Mouse (Mus musculus) heart, adult 18-20 months (tissue): ENCODE measurements at regions not wholly inside any gene's neighbourhood (a gene's known extent, or its start where the extent isn't known, plus 50 kb on each side); places are given as distances from the start of the nearest gene placed in this dataset.

Experiments used
- DNase-seq, 2 experiments: peaks; one replicate each; pipeline ENCODE4 v3.0.0; 2021 to 2022; ENCODE audit warnings: mixed read lengths in 1 of 2

DNA sequence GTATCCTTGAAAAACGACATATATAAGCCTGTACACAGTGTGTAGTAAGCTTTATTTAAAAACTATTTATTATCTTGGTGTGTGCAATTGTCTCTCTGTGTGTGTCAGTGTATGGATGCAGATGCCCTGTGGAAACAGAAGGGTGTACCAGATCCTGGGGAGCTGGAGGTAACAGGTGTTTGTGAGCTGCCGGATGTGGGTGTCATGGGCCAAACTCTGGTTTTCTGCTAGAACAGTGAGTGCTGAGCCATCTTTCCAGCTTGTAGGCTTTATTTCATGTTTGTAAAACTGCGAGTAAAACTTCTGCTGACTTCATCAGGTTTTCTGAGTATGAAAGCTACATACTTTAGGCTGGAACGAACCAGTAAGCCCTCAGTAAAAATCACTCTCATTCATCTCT lies 322.3 kb upstream of the Gm5148 start:
- no peak for DNase-seq

DNA sequence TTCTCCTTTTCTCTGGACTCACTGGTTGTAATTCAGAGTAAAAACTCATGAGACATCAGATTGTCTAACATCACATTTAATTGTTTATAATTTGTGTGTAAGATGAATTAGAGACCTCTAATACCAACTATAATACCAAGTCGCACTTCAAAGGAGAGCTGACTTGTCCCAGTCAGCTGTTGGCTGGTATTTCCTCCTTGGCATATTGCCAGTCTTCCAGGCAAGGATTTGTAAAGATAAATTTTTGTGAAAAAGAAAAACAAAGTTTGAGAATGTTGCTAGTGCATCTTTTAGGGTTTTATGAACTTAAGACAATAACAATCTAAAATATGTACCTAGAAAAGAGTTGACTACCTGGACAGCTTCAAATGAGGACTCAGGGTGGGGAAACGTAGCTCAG lies 321.7 kb upstream of the Gm5148 start:
- no peak for DNase-seq

DNA sequence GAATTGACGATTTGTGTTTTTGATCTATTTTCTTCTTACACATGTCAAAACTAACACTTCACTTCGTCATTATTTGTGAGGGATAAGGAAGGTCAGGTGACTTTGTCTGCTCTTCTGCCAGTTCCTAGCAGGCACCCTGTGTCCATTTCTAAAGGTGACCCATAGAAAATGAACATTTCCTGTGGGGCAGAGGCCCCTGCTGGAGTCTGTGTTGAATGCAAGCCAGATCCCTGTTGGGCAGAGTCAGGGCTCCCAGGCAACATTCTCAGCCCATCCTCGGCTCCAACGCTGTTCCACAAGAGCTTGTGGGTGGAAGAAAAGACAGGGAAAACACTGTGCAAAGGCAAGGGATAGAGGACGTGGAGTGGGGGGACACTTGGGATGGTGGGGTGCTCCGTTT lies 321.2 kb upstream of the Gm5148 start:
- DNase-seq = no peak

DNA sequence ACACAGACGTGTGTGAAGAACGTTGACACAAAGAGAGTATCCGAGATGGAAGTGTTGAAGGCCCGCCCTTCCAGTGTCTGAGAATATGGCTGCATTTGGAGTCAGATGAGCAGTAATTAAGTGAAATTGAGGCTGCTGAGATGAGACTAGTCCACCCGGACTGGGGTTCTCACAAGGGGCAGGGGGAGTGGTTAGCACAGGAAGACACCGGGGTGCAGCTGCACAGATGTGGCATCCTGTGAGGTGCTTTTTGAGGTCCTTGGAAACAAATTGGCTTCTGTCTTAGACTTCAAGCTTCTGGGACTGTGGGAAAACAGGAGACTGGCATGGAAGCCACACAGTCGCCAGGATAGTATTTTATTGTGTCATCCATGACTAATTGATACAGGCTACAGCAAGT lies 320.0 kb upstream of the Gm5148 start:
- no peak for DNase-seq

DNA sequence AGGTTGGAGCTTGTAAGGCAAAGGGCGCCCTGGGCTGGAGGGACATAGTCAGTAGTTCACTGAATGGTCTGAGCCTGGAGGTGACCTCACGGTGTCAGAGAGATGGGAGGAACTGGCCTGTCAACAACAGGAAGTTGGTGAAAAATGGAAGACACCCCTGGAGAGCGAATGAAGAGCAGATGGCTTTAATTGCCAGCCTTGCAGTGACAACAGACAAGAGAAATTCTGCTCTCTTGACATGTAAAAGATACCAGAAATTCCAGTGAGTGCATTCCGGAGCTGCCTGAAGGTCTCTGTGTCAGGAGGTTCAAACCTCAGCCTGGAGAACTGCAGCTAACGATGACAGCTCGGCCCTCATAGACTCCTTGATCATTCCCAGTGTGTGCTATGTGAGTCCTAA lies 318.3 kb upstream of the Gm5148 start:
- peak in 1 of 2 experiments; percentile 17 for DNase-seq

DNA sequence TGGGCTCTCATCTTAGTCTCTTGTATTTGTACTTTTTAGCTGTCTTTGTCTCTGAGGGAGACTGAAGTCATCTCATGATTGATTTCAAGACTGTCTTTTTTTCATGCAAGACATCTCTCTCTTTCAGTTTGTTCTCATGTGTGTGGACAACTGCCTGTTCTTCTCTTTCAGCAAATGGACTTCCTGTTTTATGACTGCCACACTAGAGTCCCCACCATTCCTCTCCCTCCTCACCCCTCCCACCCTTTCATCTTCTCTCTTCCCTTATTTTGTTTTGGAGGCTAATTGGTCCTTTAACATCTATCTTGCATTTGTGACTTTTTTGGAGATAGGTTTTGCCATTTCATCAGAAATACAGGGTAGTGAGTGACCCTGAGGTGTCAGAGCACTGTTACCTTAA lies 311.8 kb upstream of the Gm5148 start:
- no peak for DNase-seq

DNA sequence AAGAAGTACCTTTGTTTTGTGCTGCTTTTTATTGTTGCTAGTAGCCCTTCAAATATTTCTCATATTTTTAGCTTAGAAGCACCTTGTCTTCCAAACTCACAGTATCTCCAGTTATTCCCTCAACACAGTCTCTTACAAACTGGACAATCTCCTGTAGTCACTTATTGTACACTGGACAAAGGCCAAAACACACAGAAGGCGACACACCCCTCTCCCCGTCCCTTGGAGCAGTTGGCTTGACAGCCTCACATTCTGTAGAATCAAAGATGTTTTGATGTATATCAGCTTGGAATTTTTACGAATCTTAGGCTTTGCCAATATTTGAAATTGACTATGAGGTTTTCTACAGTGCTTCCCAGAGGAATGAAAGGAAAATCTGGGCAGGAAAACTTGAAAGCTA lies 309.8 kb upstream of the Gm5148 start:
- DNase-seq = no peak

DNA sequence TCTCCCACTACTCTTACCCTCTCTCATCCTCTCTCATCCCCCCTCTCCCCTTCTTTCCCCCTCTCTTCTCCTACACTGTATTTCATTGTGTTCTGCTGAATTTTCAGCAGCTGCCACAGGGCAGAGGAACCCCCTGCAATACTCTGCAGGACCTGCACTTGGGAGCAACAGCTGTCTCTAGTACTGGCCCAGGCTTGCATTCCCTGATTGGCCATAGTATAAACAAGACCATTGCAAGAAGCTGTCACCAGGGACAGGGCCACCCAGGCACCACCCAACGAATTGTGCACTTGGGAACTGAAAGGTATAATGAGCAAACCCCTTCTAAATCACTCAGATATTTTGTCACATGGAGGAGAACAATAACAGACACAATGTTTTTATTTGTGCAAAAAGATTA lies 290.5 kb upstream of the Gm5148 start:
- no peak for DNase-seq

DNA sequence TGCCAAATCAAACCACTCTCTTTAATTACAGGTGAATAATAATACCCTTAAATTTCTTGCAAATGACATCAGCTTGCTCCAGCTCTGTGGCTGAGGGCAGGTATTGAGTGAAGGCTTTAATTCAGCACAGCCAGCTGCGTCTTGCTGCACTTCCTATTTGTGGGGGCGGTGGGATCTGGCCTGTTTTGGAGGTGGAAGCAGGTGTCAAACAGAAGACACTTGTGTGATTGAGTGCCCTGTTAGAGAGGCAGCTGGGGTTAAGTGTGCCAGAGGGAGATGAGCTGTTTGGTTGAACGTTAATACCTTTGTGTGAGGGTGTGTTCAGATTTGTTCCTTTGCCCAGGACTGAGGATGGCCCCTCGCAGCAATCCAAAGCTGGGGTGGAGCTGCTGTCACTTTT lies 284.9 kb upstream of the Gm5148 start:
- no peak for DNase-seq

DNA sequence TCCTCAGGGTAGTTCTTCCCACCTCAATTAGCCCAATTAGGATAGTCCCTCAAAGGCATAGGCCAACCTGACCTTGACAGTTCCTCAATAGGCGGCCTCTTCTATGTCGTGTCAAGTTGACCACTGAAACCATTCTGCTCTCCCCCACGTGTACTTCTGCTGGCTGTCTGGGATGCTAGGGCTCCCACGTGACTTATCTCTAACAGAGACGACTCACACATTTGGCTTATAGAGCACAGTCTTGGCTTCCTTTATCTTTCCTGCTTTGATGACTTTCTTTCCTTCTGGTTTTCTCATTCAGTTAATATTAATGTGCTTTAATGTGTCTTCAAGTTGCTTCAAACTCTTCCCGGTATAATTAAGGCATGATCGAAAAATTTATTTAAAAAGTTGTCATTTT lies 284.0 kb upstream of the Gm5148 start:
- no peak for DNase-seq

DNA sequence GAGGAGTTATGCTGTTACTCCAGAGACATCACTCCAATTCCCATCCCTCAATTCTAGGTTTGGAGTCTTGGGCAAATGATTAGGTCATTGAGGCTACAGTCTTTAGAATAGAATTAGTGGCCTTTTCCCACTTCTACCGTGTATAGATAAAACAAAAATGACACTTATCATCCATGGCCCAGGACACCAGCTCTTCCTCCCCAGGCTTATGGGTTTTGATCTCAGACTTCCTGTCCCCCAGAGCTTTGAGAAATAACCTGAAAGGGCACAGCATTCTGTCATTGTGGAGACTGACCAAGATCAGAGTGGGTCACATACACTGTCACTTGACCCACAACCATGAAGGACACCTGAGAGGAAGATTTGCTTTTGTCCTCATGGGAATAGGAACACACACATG lies 283.3 kb upstream of the Gm5148 start:
- DNase-seq = no peak

DNA sequence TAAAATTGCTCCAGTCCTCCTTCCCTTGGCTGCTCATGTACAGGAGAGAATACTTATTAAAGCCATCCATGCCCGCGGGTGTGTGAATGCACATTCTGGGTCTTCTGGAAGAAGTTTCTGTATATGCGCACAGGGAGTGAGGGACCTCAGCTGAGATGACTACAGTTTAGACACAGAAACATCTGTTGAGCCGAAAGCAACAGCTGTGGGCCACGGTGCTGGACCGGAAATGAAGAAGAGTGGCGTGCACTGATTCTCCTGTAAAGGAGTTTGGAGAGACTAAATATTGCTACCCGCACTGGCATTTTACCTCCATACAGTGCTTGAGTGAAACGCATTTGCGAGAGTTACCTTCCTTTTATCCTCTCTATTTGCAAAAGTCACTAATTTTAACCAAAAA lies 278.0 kb upstream of the Gm5148 start:
- peak in 1 of 2 experiments; percentile 19 for DNase-seq

DNA sequence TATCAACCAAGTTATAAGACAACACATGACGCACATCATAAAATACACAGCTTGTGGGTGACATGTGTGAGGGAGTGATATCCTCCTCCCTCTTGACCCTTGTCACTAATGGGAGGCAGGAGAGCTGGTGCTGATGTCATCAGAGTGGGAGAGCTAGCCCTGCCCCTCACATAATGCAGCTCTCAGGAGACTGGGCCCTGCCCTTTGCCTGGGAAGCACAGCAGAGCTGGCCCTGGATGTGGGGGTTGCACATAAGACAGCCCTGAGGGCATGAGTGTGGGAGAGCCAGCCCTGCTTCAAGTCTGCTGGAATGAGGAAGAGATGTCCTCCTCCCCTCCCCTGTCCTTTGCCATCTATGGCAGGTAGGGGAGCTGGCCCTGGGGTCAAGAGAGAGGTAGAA lies 275.5 kb upstream of the Gm5148 start:
- DNase-seq = no peak

DNA sequence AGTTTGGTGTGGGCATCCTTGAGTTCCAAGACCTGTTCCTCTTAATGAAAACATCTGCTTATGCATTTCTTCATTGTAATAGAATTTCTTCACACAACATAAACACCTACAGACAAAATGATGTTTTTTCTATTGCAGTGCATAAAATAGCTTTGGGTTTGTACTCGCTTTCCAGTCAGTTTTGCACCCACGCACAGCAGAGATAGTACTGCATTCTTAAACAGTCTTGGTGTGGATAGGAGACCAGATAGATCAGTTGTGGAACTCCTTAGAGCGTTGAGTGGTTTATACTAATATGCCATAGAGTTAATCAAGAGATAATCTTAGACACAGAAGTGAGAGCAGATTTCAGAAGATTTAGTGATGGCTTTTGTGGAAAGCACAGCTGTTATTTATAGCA lies 273.7 kb upstream of the Gm5148 start:
- no peak for DNase-seq

DNA sequence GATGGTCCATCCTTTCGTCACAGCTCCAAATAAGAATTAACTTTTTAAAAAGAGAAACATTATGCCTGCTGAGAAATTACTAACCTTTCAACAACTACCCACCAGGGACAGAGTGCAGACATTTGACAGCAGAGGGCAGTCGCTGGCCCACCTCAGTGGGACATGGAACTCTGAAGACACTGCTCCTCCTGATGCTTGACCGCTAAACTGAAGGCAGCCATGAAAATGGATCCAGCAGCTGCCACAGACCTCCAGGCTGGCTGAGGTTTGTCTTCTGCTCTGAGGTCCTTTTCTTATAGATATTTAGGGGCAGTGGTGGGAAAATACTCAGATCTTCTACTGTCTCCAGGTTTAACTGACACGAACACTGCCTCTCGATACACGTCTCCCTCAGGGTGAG lies 265.7 kb upstream of the Gm5148 start:
- DNase-seq = no peak

DNA sequence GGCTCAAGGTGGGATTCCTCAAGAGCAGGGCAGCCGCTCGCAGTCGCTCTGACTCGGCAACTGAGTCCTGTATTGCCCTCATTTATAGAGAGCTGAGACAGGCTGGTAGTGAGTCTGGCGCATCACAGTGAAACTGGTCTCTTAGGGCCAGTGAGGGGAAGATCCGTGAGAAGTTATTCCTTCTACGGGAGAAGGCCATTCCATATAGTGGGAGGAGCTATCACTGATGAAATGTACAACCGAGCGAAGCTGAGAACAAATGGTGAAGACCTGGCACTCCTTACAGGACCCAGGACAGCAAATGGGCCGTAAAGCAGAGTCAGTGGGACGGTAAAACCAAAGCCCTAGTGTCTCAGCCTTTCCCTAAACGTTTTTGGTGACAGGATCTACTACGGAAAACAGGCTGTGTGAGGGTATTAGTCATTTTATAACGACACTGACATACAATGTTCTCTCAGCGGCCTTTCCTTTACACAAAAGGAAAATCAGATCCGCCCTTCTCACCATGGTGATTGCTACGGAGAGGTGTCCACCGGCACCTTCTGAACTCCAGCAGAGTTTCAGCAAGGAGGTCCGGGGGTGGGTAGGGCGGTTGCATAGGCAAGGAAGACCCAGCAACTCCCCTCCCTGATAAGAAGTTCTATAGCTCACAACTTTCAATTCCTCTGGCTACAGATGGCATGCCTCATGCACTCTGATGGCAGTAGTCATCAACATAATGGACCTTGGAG lies 263.6 kb upstream of the Gm5148 start:
- DNase-seq = no peak

DNA sequence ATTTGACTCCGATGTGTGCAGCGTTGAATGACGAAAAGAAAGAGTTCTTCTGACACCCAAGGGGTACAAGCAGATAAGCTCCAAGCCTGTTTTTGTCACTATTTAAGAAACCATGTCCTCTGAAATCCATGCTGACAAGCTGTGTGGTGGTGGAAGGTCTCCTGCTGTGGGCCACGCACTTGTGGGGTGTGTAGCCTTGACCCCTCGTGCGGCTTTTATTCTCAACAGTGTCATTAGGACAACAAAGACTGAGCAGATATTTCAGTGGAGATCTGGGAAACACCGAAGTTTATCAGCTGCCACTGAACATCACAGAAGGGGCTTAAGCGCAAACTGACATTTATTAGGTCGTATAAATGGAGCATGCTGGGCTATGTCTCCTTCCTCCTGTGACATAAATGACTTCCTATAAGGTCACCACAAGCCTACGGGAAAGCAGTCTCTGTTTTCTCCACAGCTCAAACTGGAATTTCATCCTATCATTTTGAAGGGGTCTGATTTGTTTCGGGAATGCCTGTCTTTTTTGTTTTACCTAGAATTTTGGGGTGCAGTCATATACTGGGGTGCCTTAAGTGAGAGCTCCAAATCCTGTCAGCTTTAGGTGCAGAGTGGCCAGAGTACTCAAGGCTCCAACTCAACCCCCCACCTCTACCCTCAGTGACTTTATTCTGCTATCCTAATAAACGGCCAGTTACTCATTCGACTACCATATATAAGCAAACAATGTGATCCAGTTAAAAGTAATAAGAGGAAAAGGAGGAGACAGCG lies 262.9 kb upstream of the Gm5148 start:
- DNase-seq = no peak

DNA sequence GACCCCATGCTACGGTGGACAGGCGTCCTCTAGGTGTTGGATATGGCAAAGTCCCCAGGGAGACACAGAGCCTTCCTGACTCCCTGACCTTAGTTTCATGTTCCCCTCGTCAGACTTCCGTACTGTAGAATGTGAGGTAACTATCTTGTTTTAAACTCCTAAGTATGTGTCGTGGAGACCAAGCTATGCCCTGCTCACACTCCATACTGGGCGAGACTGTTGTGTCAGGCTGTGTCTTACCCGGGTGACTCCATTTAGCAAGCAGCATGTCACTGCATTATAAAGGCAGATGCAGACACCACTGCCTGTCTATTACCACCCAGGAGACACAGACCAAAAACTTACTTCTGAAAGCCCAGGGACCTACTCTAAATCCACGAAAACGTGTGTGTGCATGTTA lies 260.4 kb upstream of the Gm5148 start:
- DNase-seq = no peak

DNA sequence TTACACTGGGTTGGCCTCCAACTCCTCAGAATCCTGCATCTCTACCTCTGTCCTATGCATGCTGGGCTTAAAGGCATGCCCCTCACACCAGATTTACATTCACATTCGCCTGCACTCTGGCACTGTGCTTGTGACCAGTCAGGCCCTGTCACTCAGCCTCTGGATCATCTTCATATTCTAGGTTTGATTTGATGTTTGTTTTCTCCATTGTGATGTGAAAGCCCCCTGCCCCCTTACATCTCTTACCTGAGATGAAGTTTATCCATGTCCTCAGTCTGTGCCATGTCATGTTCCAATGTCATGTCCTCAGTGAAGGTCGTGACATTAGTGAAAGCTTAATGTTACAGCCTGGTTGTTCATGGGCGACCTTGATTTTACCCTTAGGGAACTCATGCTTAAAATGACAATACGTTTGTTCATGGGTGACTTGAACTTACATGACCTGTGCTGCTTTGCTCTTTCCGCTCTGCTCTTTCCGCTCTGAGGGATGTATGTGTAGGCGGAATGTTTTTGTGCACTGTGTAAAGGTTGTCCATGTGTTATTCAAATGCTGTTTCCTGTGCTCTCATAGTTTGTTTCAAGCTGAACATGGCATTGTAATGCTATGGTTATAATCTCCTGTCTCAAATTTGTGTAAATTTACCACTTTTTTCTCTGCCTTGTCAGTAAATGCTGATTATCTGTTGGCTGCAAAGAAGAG lies 257.3 kb upstream of the Gm5148 start:
- DNase-seq = no peak

DNA sequence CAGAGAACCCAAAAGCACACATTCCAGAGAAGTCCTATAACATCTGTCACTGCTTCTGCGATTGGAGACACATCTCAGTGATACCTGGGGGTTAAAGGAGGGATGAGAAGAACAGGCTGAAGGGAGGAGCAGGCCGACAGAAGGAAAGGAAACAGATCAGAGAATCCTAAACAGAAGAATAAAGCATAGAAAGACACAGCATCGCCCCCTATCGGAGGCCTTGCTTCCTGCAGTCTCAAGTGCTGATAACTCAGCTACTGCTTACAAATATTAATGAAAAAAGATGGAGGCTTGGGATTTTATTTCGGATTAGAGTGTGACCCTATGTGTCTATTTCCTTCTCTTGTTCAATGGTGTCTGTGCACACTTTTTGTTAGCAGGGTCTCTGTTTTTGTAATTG lies 255.6 kb upstream of the Gm5148 start:
- DNase-seq = no peak

DNA sequence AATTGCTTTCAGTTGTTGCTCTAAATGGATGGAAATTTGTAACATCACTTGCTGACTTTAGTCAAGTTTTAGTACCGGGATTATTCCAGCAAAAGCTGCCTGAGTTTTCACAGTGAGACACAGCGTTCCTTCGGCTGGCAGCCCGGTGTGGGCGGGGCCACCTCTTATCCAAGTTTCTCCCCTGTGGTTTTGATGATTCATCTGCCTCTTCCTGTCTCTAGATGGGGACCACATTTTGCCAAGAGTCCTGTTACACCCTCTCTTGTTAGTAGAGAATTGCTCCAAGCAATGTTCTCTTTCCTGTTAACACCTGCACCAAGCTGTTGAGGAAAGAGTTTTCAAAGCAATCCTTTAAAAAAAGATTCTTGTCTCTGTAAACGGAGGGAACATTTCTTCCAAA lies 254.2 kb upstream of the Gm5148 start:
- peak; percentile 91 to 94 for DNase-seq

DNA sequence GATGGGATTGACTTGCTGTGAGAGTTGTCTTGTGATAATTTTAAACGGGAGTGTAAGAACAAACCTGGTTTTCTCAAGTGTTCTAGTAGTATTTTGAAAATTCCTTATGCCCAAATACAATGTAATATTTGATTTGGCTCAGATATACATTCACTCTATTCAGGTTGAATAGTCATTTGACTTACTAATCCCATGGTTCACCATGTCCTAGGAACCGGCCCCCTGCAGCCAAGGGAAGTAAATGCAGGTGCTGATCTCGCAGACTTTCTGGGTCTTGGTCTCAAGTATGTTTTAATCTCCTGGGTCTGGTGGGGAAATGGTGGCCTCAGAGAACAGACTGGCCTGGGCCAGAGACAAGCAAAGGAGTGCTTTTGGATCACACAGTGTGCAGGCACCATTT lies 253.2 kb upstream of the Gm5148 start:
- peak in 1 of 2 experiments; percentile 25 for DNase-seq

DNA sequence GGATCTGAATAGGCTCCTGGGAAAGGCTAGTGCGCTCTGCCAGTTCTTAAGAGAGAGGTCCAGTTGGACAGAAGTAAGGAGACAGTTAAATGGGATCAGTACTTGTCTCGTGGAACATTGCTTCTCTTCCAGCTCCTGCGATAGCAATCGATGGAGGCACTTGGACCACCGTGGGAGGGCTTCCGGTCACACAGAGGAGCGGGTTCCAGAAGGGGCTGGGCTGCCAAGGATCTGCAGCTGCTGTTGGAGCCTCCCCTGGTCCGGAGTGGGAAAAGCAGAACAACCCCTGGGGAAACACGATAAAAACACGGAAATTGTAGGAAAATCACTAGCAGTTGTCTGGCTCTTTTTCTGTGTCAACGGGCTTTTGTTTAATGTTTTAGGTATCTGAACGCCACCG lies 252.3 kb upstream of the Gm5148 start:
- peak; percentile 89 to 94 for DNase-seq
